Mouse (Mus musculus) 416B (cell line): ENCODE results near the gene Gm20604.

ENCODE experiments used
- DNase-seq: peaks from one replicate; pipeline ENCODE4 v3.0.0; 2011; ENCODE audit warnings: low read depth

Gm20604 gene

GRCm38 (mm10) chr12:102743036-102743588 lies 15.4 kb downstream of the Gm20604 start:
- no peak for DNase-seq

GRCm38 (mm10) chr12:102742056-102742455 lies 16.4 kb downstream of the Gm20604 start:
- no peak for DNase-seq

GRCm38 (mm10) chr12:102740285-102740684 lies 18.2 kb downstream of the Gm20604 start:
- peak; percentile 59 for DNase-seq

- no peak for DNase-seq
These were observed 19.4 kb downstream of the Gm20604 start for GRCm38 (mm10) chr12:102739096-102739495.

- DNase-seq = peak; percentile 72
These were observed 25.1 kb downstream of the Gm20604 start for GRCm38 (mm10) chr12:102733381-102733780.

GRCm38 (mm10) chr12:102730798-102731619 lies 27.5 kb downstream of the Gm20604 start:
- DNase-seq = no peak

- DNase-seq = peak; percentile 41
These were observed 28.3 kb downstream of the Gm20604 start for GRCm38 (mm10) chr12:102729855-102730797.

GRCm38 (mm10) chr12:102725761-102726175 lies 32.7 kb downstream of the Gm20604 start:
- peak; percentile 49 for DNase-seq

- DNase-seq = no peak
These were observed 33.3 kb downstream of the Gm20604 start for GRCm38 (mm10) chr12:102725146-102725545.

- DNase-seq = no peak
These were observed 34.6 kb downstream of the Gm20604 start for GRCm38 (mm10) chr12:102723861-102724260.

- DNase-seq = peak; percentile 45
These were observed 35.5 kb downstream of the Gm20604 start for GRCm38 (mm10) chr12:102722966-102723365.

GRCm38 (mm10) chr12:102722451-102722850 lies 36.0 kb downstream of the Gm20604 start:
- DNase-seq = no peak

- DNase-seq = peak; percentile 56
These were observed 38.7 kb downstream of the Gm20604 start for GRCm38 (mm10) chr12:102719552-102720315.

GRCm38 (mm10) chr12:102714654-102715395 lies 43.6 kb downstream of the Gm20604 start:
- DNase-seq = no peak

GRCm38 (mm10) chr12:102714116-102714515 lies 44.4 kb downstream of the Gm20604 start:
- no peak for DNase-seq

- no peak for DNase-seq
These were observed 45.2 kb downstream of the Gm20604 start for GRCm38 (mm10) chr12:102713153-102713865.

GRCm38 (mm10) chr12:102710851-102711375 lies 47.6 kb downstream of the Gm20604 start:
- no peak for DNase-seq

- no peak for DNase-seq
These were observed 48.6 kb downstream of the Gm20604 start for GRCm38 (mm10) chr12:102709896-102710295.

- DNase-seq = peak; percentile 73
These were observed 50.3 kb downstream of the Gm20604 start for GRCm38 (mm10) chr12:102708220-102708619.
